Mouse (Mus musculus): ENCODE measurements around the gene Psmd1. TPM values are rescaled to one million over a fixed set of nuclear protein-coding genes. Genes with fewer than 3 reads are reported as not detected.

The Psmd1 gene
- polyA plus RNA-seq, 1 experiment from 2014 or later: 160 TPM

DNA sequence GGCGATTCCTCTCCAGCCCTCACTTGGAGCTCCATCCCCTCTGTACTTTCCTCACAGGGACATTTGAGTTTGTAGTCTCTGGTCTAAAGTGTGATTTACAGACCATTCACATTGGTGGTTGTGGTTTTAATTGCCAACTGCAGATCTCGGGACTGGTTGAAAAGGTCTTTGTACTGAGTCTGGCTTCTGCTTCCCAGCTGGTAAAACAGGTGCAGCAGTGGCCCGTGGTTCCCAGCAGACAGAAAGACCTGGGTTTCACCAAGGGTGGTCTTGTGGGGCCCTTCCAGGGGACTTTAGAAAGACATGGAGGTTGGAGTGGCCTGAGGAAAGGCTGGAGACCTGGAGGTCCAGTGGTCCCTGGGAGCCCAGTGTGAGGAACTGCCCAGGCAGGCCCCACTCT lies 9.2 kb upstream of the Psmd1 start:
- no peaks in the 10 kb centered on the region for H3K27me3 ChIP-seq (replicated peaks; ENCODE audit: control insufficient read depth, insufficient read depth, low read length)
- no peak overlapping the region for H3K9ac ChIP-seq (ENCODE audit: low read length)
- DNase-seq (ENCODE audit: low spot score) (no peak), ATAC-seq (replicated peaks; ENCODE audit: low FRiP score, low TSS enrichment, low read depth) (no peak)
- H3K9me3 ChIP-seq (ENCODE audit: control insufficient read depth, low read length): no peaks in the 10 kb centered on the region
- no peak overlapping the region for H3K4me2 ChIP-seq (ENCODE audit: low read length)
- no peaks in the 10 kb centered on the region for H3K36me3 ChIP-seq (ENCODE audit: control insufficient read depth, insufficient read depth, low read length)
- no peak overlapping the region for H3K4me3 ChIP-seq (ENCODE audit: low read depth, low read length)
- H3K4me1 ChIP-seq (replicated peaks; ENCODE audit: control insufficient read depth, insufficient read depth, low read length): 0 out of 2 replicates have a peak, but pooled peaks cover 3% of the 10 kb centered on the region
- 32% methylated on average over 3 of the region's 3 CpGs for WGBS
- H3K27ac ChIP-seq (ENCODE audit: low read depth): no peak overlapping the region

GRCm38 (mm10) chr1:86056284-86056683 lies 7.9 kb upstream of the Psmd1 start:
- Histone ChIP-seq H3K27me3 (replicated peaks; ENCODE audit: control insufficient read depth, insufficient read depth, low read length) (no peaks in the 10 kb centered on the region), H3K4me3 (ENCODE audit: low read depth, low read length) (no peak overlapping the region), H3K9ac (ENCODE audit: low read length) (no peak overlapping the region), H3K9me3 (ENCODE audit: control insufficient read depth, low read length) (no peaks in the 10 kb centered on the region), H3K27ac (ENCODE audit: low read depth) (no peak overlapping the region), H3K4me1 (replicated peaks; ENCODE audit: control insufficient read depth, insufficient read depth, low read length) (0 out of 2 replicates have a peak, but pooled peaks cover 3% of the 10 kb centered on the region), H3K4me2 (ENCODE audit: low read length) (no peak overlapping the region), H3K36me3 (ENCODE audit: control insufficient read depth, insufficient read depth, low read length) (no peaks in the 10 kb centered on the region)
- 73% methylated on average over 4 of the region's 4 CpGs for WGBS
- DNase-seq (ENCODE audit: low spot score) (no peak), ATAC-seq (replicated peaks; ENCODE audit: low FRiP score, low TSS enrichment, low read depth) (0 out of 2 replicates have a peak, but pooled peaks have one; percentile 41)

- ATAC-seq (replicated peaks; ENCODE audit: low FRiP score, low TSS enrichment, low read depth) (peak; percentile 69), DNase-seq (ENCODE audit: low spot score) (peak; percentile 96)
- Histone ChIP-seq H3K27me3 (replicated peaks; ENCODE audit: control insufficient read depth, insufficient read depth, low read length) (no peaks in the 10 kb centered on the region), H3K36me3 (ENCODE audit: control insufficient read depth, insufficient read depth, low read length) (no peaks in the 10 kb centered on the region), H3K4me1 (replicated peaks; ENCODE audit: control insufficient read depth, insufficient read depth, low read length) (0 out of 2 replicates have a peak, but pooled peaks cover 3% of the 10 kb centered on the region), H3K9me3 (ENCODE audit: control insufficient read depth, low read length) (no peaks in the 10 kb centered on the region), H3K9ac (ENCODE audit: low read length) (peak overlapping the region; percentile 14; the same call in 1 of the 2 replicates), H3K4me3 (ENCODE audit: low read depth, low read length) (peak overlapping the region; percentile 26), H3K4me2 (ENCODE audit: low read length) (peak overlapping the region; percentile 64), H3K27ac (ENCODE audit: low read depth) (no peak overlapping the region)
- 10% methylated on average over 21 of the region's 21 CpGs for WGBS
Observed at GRCm38 (mm10) chr1:86058856-86059769, 5.1 kb upstream of the Psmd1 start.

DNA sequence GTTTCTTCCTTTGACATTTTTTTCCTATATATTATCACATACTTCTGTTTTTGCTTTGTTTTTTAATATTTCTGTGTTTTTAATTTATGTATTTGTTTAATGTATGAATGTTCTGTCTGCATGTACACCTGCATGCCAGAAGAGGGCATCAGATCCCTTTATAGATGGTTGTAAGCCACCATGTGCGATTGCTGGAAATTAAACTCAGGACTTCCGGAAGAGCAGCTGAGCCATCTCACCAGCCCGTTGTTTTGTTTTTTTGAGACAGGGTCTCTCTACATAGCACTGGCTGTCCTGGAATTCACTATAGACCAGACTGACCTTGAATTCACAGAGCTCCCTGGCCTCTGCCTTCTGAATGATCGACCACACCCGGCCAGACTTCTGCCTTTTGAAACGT lies 1.7 kb upstream of the Psmd1 start:
- Histone ChIP-seq H3K4me2 (ENCODE audit: low read length) (no peak overlapping the region), H3K9ac (ENCODE audit: low read length) (no peak overlapping the region), H3K27ac (ENCODE audit: low read depth) (no peak overlapping the region), H3K27me3 (replicated peaks; ENCODE audit: control insufficient read depth, insufficient read depth, low read length) (no peaks in the 10 kb centered on the region), H3K36me3 (ENCODE audit: control insufficient read depth, insufficient read depth, low read length) (no peaks in the 10 kb centered on the region), H3K9me3 (ENCODE audit: control insufficient read depth, low read length) (no peaks in the 10 kb centered on the region), H3K4me3 (ENCODE audit: low read depth, low read length) (no peak overlapping the region), H3K4me1 (replicated peaks; ENCODE audit: control insufficient read depth, insufficient read depth, low read length) (peaks cover 12% of the 10 kb centered on the region)
- 80% methylated on average over 6 of the region's 6 CpGs for WGBS
- DNase-seq (ENCODE audit: low spot score) (no peak), ATAC-seq (replicated peaks; ENCODE audit: low FRiP score, low TSS enrichment, low read depth) (no peak)

DNA sequence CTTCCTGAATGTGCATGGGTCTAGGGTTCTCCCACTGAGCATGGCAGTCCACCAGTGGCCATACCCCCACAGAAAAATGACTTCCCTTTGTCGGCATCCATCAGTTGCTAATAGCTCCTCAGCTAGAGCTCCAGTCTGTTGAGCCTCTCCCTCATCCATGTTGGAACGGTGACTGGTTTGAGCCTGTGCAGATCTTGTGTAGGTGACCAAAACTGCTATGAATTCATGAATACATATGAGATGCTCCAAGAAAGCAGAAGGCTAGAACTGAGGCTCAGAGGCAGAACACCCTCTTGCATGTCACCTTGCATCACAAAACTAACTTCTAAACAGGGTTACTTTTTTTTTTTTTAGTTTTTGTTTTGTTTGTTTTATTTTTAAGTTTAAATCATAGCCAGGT lies 12.4 kb downstream of the Psmd1 start:
- no peak overlapping the region for H3K4me2 ChIP-seq (ENCODE audit: low read length)
- no peak for DNase-seq (ENCODE audit: low spot score)
- H3K4me3 ChIP-seq (ENCODE audit: low read depth, low read length): no peak overlapping the region
- no peaks in the 10 kb centered on the region for H3K4me1 ChIP-seq (replicated peaks; ENCODE audit: control insufficient read depth, insufficient read depth, low read length)
- WGBS: 97% methylated on average over 2 of the region's 2 CpGs
- H3K9ac ChIP-seq (ENCODE audit: low read length): no peak overlapping the region
- H3K27me3 ChIP-seq (replicated peaks; ENCODE audit: control insufficient read depth, insufficient read depth, low read length): no peaks in the 10 kb centered on the region
- ATAC-seq (replicated peaks; ENCODE audit: low FRiP score, low TSS enrichment, low read depth): no peak
- H3K36me3 ChIP-seq (ENCODE audit: control insufficient read depth, insufficient read depth, low read length): peaks cover 86% of the 10 kb centered on the region
- no peaks in the 10 kb centered on the region for H3K9me3 ChIP-seq (ENCODE audit: control insufficient read depth, low read length)
- no peak overlapping the region for H3K27ac ChIP-seq (ENCODE audit: low read depth)

DNA sequence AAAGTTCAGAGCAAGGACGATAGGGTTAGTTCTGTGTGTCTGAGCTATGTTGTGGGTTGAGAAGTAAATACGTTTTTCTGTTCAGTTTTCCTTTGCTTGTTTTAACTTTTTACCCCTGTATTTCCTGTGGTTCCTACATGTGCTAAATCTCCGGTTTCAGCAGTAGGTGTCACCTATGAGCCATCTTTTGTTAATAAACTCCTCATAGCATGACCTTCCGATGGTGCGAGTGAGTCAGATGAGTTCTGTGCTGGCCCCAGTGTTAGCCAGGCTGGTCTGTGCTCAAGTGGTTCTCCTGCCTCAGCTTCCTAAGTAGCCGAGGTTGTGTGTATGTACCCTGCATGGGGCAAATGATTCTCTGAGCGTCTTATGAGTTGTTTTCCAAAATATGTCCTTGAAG lies 30.2 kb downstream of the Psmd1 start:
- ATAC-seq (replicated peaks; ENCODE audit: low FRiP score, low TSS enrichment, low read depth) (no peak), DNase-seq (ENCODE audit: low spot score) (no peak)
- 85% methylated on average over 7 of the region's 7 CpGs for whole genome bisulfite sequencing
- Histone ChIP-seq H3K27me3 (replicated peaks; ENCODE audit: control insufficient read depth, insufficient read depth, low read length) (no peaks in the 10 kb centered on the region), H3K27ac (ENCODE audit: low read depth) (no peak overlapping the region), H3K4me3 (ENCODE audit: low read depth, low read length) (no peak overlapping the region), H3K36me3 (ENCODE audit: control insufficient read depth, insufficient read depth, low read length) (peaks cover 68% of the 10 kb centered on the region), H3K9ac (ENCODE audit: low read length) (no peak overlapping the region), H3K4me2 (ENCODE audit: low read length) (no peak overlapping the region), H3K4me1 (replicated peaks; ENCODE audit: control insufficient read depth, insufficient read depth, low read length) (no peaks in the 10 kb centered on the region), H3K9me3 (ENCODE audit: control insufficient read depth, low read length) (no peaks in the 10 kb centered on the region)

DNA sequence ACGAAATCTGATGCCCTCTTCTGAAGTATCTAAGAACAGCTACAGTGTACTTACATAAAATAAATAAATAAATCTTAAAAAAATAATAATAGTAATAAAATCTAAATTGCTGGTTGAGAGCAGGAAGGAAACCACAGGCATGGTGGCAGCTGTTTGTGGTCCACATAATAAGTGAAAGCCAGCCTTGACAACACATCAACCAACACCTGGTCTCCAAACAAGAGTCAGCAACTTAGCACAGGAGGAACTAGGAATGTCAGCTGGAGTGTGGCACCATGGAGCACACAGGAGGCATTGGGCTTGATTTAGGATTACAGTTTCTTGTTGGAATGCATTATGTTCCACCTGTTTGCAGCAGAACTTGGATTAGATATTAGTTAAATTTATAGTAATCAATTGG lies 40.9 kb downstream of the Psmd1 start:
- Histone ChIP-seq H3K27me3 (replicated peaks; ENCODE audit: control insufficient read depth, insufficient read depth, low read length) (no peaks in the 10 kb centered on the region), H3K4me3 (ENCODE audit: low read depth, low read length) (no peak overlapping the region), H3K27ac (ENCODE audit: low read depth) (no peak overlapping the region), H3K9me3 (ENCODE audit: control insufficient read depth, low read length) (no peaks in the 10 kb centered on the region), H3K4me1 (replicated peaks; ENCODE audit: control insufficient read depth, insufficient read depth, low read length) (no peaks in the 10 kb centered on the region), H3K4me2 (ENCODE audit: low read length) (no peak overlapping the region), H3K36me3 (ENCODE audit: control insufficient read depth, insufficient read depth, low read length) (peaks cover 35% of the 10 kb centered on the region), H3K9ac (ENCODE audit: low read length) (no peak overlapping the region)
- DNase-seq (ENCODE audit: low spot score) (no peak), ATAC-seq (replicated peaks; ENCODE audit: low FRiP score, low TSS enrichment, low read depth) (no peak)
- 90% methylated on average over 1 of the region's 1 CpGs for WGBS

- 42% methylated on average over 6 of the region's 6 CpGs for WGBS
- ATAC-seq (replicated peaks; ENCODE audit: low FRiP score, low TSS enrichment, low read depth) (no peak), DNase-seq (ENCODE audit: low spot score) (peak; percentile 56)
- H3K9me3 ChIP-seq (ENCODE audit: control insufficient read depth, low read length): no peaks in the 10 kb centered on the region
- H3K9ac ChIP-seq (ENCODE audit: low read length): no peak within 1 kb of the TSS
- H3K27me3 ChIP-seq (replicated peaks; ENCODE audit: control insufficient read depth, insufficient read depth, low read length): no peaks in the 10 kb centered on the region
- H3K27ac ChIP-seq (ENCODE audit: low read depth): no peak within 1 kb of the TSS
- H3K4me1 ChIP-seq (replicated peaks; ENCODE audit: control insufficient read depth, insufficient read depth, low read length): no peaks in the 10 kb centered on the region
- no peak within 1 kb of the TSS for H3K4me2 ChIP-seq (ENCODE audit: low read length)
- H3K4me3 ChIP-seq (ENCODE audit: low read depth, low read length): no peak within 1 kb of the TSS
- H3K36me3 ChIP-seq (ENCODE audit: control insufficient read depth, insufficient read depth, low read length): peaks cover 17% of the 10 kb centered on the region
Observed at GRCm38 (mm10) chr1:86111779-86112178, 47.6 kb downstream of the Psmd1 start, which contains the start of gene Htr2b. Htr2b (minus strand) TSS chr1:86111970.

DNA sequence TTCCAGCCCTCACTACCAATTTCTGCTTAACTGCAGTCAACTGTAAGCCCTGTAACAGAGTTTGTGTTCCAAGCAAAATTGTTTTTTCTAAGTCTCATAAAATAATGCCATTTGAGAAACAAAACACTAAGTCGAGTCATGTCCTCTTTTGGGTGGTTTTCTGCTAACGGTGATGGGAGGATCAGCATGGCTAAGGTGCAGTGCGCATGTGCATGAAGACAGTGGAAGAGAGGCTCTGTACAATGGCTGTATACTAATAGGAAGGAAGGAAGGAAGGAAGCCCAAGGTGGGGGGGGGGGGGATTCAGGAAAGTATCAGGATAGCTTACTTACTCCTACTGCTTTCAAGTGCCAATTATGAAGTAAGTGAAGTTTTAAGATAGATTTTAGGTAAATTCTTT lies 50.0 kb downstream of the Psmd1 start:
- ATAC-seq (replicated peaks; ENCODE audit: low FRiP score, low TSS enrichment, low read depth) (no peak), DNase-seq (ENCODE audit: low spot score) (no peak)
- Histone ChIP-seq H3K4me1 (replicated peaks; ENCODE audit: control insufficient read depth, insufficient read depth, low read length) (no peaks in the 10 kb centered on the region), H3K4me3 (ENCODE audit: low read depth, low read length) (no peak overlapping the region), H3K27ac (ENCODE audit: low read depth) (no peak overlapping the region), H3K4me2 (ENCODE audit: low read length) (no peak overlapping the region), H3K9me3 (ENCODE audit: control insufficient read depth, low read length) (no peaks in the 10 kb centered on the region), H3K36me3 (ENCODE audit: control insufficient read depth, insufficient read depth, low read length) (peaks cover 29% of the 10 kb centered on the region), H3K9ac (ENCODE audit: low read length) (no peak overlapping the region), H3K27me3 (replicated peaks; ENCODE audit: control insufficient read depth, insufficient read depth, low read length) (no peaks in the 10 kb centered on the region)
- WGBS: 86% methylated on average over 3 of the region's 3 CpGs

All from intestine, embryonic 14.5 days (tissue).